8 mouse cellular contexts compared by ENCODE assay signal in the genomic region with DNA sequence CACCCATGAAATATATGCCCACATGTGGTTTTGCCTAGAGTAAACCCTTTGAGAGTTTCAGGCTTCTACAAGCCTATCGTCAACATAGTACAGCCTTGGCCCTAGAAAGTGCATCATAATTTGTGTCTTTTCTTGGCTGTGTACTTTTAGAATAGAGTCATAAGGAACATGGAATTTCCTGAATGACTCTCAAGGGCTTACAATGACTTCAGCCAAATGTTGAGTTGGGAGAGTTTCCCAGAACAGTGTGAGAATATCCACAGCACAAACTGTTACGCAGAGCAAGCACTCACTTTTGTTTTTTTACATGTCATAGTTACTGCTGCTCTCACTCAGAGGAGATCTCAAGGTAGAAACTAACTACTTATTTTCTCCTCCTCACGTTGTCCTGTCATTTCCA.
A peak's percentile ranks its signal among the peaks of the same experiment; 100 is the strongest.
DNase-seq lines count a peak whose midpoint lies in the region; ATAC-seq lines count a peak whose summit lies in the region.

No protein-coding gene starts in this region.

- no peaks in the 10 kb centered on the region for H3K27me3 ChIP-seq in heart, embryonic 14.5 days (ENCODE audit: control insufficient read depth, insufficient read depth, low read length)
- H3K27me3 ChIP-seq in lung, embryonic 16.5 days (ENCODE audit: control insufficient read depth, insufficient read depth, low read depth, low read length), result no peaks in the 10 kb centered on the region

- peak; percentile 91 for ATAC-seq in frontal cortex, adult (ENCODE audit: low TSS enrichment)
- no peak; the same call in 1 of the 2 replicates for ATAC-seq in heart, embryonic 14.5 days (ENCODE audit: insufficient number of reproducible peaks, insufficient read depth, low FRiP score, low read depth)
- ATAC-seq in lung, embryonic 16.5 days (ENCODE audit: low read depth), result peak; percentile 84

- peaks cover 5 to 19% of the 10 kb centered on the region in 2 experiments; a peak in 2 of 4 replicates for H3K4me1 ChIP-seq in heart, embryonic 14.5 days (ENCODE audit: control insufficient read depth in 2 of 2, insufficient read depth in 2 of 2, low read length in 2 of 2)
- H3K4me1 ChIP-seq in lung, embryonic 16.5 days (replicated peaks; ENCODE audit: control insufficient read depth, insufficient read depth, low read length), result peaks cover 18% of the 10 kb centered on the region

- H3K27ac ChIP-seq in heart, embryonic 14.5 days (replicated peaks in 1 of 2; ENCODE audit: control insufficient read depth in 1 of 2, insufficient read depth in 1 of 2, low read depth in 2 of 2, low read length in 2 of 2), result peak overlapping the region; percentile 35 to 51; a peak in 3 of 4 replicates
- peak overlapping the region; percentile 79 for H3K27ac ChIP-seq in lung, embryonic 16.5 days (ENCODE audit: low read length)

- no peak overlapping the region for H3K4me3 ChIP-seq in heart, embryonic 14.5 days (ENCODE audit: control insufficient read depth in 1 of 2, insufficient read depth in 1 of 2, low read depth in 1 of 2, low read length in 2 of 2)
- no peak overlapping the region for H3K4me3 ChIP-seq in lung, embryonic 16.5 days (ENCODE audit: low read length)

- no peak overlapping the region for H3K9ac ChIP-seq in heart, embryonic 14.5 days (ENCODE audit: low read length)
- no peak overlapping the region for H3K9ac ChIP-seq in lung, embryonic 16.5 days (ENCODE audit: low read length)

- no peaks in the 10 kb centered on the region for H3K36me3 ChIP-seq in heart, embryonic 14.5 days (ENCODE audit: control insufficient read depth, insufficient read depth, low read length)
- no peaks in the 10 kb centered on the region for H3K36me3 ChIP-seq in lung, embryonic 16.5 days (ENCODE audit: control insufficient read depth, insufficient read depth, low read length)

- no peak for DNase-seq in frontal cortex, postnatal 25 days (ENCODE audit: low spot score in 2 of 2)
- DNase-seq in NIH3T3 (ENCODE audit: low read depth), result peak; percentile 63
- no peak for DNase-seq in B cell, adult 2 months
- DNase-seq in thymus, postnatal 36 days, result no peak
- DNase-seq in retina, postnatal 1 day, result no peak

- no peak overlapping the region for H3K4me2 ChIP-seq in heart, embryonic 14.5 days (ENCODE audit: low read length)
- peak overlapping the region; percentile 17; the same call in 1 of the 2 replicates for H3K4me2 ChIP-seq in lung, embryonic 16.5 days (ENCODE audit: low read depth, low read length)

- no peaks in the 10 kb centered on the region for H3K9me3 ChIP-seq in heart, embryonic 14.5 days (ENCODE audit: control insufficient read depth, low read length)
- H3K9me3 ChIP-seq in lung, embryonic 16.5 days (ENCODE audit: control insufficient read depth, low read length), result no peaks in the 10 kb centered on the region

- WGBS in heart, embryonic 14.5 days, result 63% methylated on average over 3 of the region's 3 CpGs
- 30% methylated on average over 3 of the region's 3 CpGs for WGBS in lung, embryonic 16.5 days
